In the genomic region with DNA sequence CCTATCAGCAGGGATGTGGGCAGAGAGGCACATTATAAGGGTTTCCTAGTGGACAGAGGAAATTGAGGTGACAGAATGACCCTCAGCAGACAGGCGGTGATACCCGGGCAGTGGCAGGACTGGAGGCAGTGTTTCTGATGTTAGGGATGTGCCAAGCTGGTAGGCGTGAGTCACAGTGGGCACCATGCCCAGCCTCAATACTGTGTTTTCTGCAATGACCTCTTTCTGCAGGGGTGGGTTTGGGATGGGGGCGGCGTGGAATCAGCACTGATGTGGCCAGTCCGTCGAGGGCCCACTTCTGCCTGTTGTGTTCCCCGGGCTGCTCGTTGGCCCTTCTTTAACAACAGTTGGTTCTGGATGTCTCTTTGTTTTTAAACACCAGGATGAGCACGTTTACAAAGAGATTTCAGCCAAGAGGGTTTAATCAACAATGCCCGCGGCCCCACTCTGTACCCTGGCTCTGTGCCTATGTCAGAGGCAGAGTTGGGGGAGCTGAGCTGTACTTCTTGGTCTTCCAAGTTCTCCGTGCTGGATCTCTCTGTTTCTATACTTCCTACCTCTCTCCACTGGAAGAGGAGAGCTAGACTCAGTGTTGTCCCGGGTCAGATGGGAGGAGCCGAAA, we compare ENCODE assay signal across 9 mouse cellular contexts. TPM values are rescaled to one million over a fixed set of nuclear protein-coding genes. Genes with fewer than 3 reads are reported as not detected.
DNase-seq lines count a peak whose midpoint lies in the region; ATAC-seq and TF ChIP-seq lines count a peak whose summit lies in the region.
"Had no signal": no experiment of that assay in that cellular context is flagged by ENCODE, and none has a peak within 500 bp of the region (broad histone marks: within the 10 kb centered on the region; RNA-seq: fewer than 3 reads in every experiment).

No protein-coding gene starts in this region.

- 22% methylated on average over 15 of the region's 15 CpGs for WGBS in liver, embryonic 13.5 days (ENCODE audit: insufficient replicate concordance)
- WGBS in neural tube, embryonic 14.5 days, result 56% methylated on average over 15 of the region's 15 CpGs

- DNase-seq in gastrocnemius, postnatal 14 days, result peak; percentile 50
- no peak for DNase-seq in gastrocnemius, postnatal 36 days
- peak; percentile 83 for DNase-seq in 416B (ENCODE audit: low read depth)
- DNase-seq in heart, postnatal 10 days, result peak; percentile 53 to 69
- no peak for DNase-seq in liver, embryonic 13.5 days

- peak overlapping the region; percentile 95 for H3K4me2 ChIP-seq in liver, embryonic 13.5 days
- peak overlapping the region; percentile 47; the same call in 1 of the 2 replicates for H3K4me2 ChIP-seq in neural tube, embryonic 14.5 days (ENCODE audit: low read depth, low read length)

- no peaks in the 10 kb centered on the region for H3K9me3 ChIP-seq in liver, embryonic 13.5 days (replicated peaks)
- H3K9me3 ChIP-seq in neural tube, embryonic 14.5 days (ENCODE audit: control insufficient read depth, low read length), result no peaks in the 10 kb centered on the region

- H3K36me3 ChIP-seq in liver, embryonic 13.5 days, result peaks cover 32% of the 10 kb centered on the region
- no peaks in the 10 kb centered on the region for H3K36me3 ChIP-seq in neural tube, embryonic 14.5 days (ENCODE audit: control insufficient read depth, insufficient read depth, low read length)

- H3K9ac ChIP-seq in liver, embryonic 13.5 days, result peak overlapping the region; percentile 100
- no peak overlapping the region for H3K9ac ChIP-seq in neural tube, embryonic 14.5 days (replicated peaks; ENCODE audit: low read depth, low read length)

- intact Hi-C loops in gastrocnemius, postnatal 14 days (cut with DNase I; ENCODE audit: low total_unique reads), result no loop called here
- intact Hi-C loops in gastrocnemius, postnatal 36 days (cut with DNase I), result no loop called here
- intact Hi-C loops in heart, postnatal 10 days (cut with DNase I), result loop anchor here (5.0 kb wide), 1 partner anchor 34 kb away; no protein-coding TSS in a partner anchor

- H3K4me3 ChIP-seq in cortical plate, adult 2 months (ENCODE audit: insufficient read depth, low read length), result peak overlapping the region; percentile 10; the same call in 1 of the 2 replicates
- H3K4me3 ChIP-seq in liver, embryonic 13.5 days (replicated peaks), result peak overlapping the region; percentile 100
- H3K4me3 ChIP-seq in neural tube, embryonic 14.5 days (ENCODE audit: low read depth, low read length), result no peak overlapping the region

- H3K4me1 ChIP-seq in cortical plate, adult 2 months (ENCODE audit: control insufficient read depth, insufficient read depth, low read length), result peaks cover 4% of the 10 kb centered on the region
- peaks cover 99% of the 10 kb centered on the region for H3K4me1 ChIP-seq in liver, embryonic 13.5 days (replicated peaks)
- H3K4me1 ChIP-seq in neural tube, embryonic 14.5 days (ENCODE audit: control insufficient read depth, insufficient read depth, low read length), result peaks cover 14% of the 10 kb centered on the region

- no peak for ATAC-seq in liver, embryonic 13.5 days (ENCODE audit: low read depth)
- ATAC-seq in neural tube, embryonic 14.5 days (ENCODE audit: low read depth), result no peak
- no peak for ATAC-seq in monocyte, adult 5-6 weeks (replicated peaks; ENCODE audit: insufficient number of reproducible peaks, low FRiP score, low TSS enrichment, poor library complexity, severe bottlenecking)

- H3K27me3 ChIP-seq in liver, embryonic 13.5 days, result no peaks in the 10 kb centered on the region
- peaks cover 11% of the 10 kb centered on the region for H3K27me3 ChIP-seq in neural tube, embryonic 14.5 days (ENCODE audit: control insufficient read depth, insufficient read depth, low read length)

- H3K27ac ChIP-seq in cortical plate, adult 2 months (ENCODE audit: insufficient read depth, low read length), result peak overlapping the region; percentile 38; the same call in 1 of the 2 replicates
- peak overlapping the region; percentile 100 for H3K27ac ChIP-seq in liver, embryonic 13.5 days
- H3K27ac ChIP-seq in neural tube, embryonic 14.5 days (ENCODE audit: low read depth, low read length), result no peak overlapping the region

- no peak for TF ChIP-seq POLR2A in cortical plate, adult 2 months (IDR thresholded peaks at IDR 0.05; ENCODE audit: extremely low read depth, insufficient read depth, low read length)

- no peak for TF ChIP-seq CTCF in cortical plate, adult 2 months (IDR thresholded peaks at IDR 0.05; ENCODE audit: extremely low read depth, insufficient read depth, low read length)

RNA-seq across cellular contexts. Expression of gene Arhgap23, which starts 25.8 kb away (rescaled TPM):
- 10 to 100 TPM; 10.5 to 12.2 TPM for total RNA-seq in gastrocnemius, postnatal 14 days (2021)
- total RNA-seq in gastrocnemius, postnatal 36 days (2021), result 1 to 10 TPM; 5.4 to 6.6 TPM
- 70.2 and 71.5 TPM in 2 replicates for polyA plus RNA-seq in cortical plate, adult 2 months (2012; rRNA removed)
- total RNA-seq in heart, postnatal 10 days (2021), result 10 to 100 TPM; 34.4 to 34.7 TPM
- polyA plus RNA-seq in liver, embryonic 13.5 days (2015; fragmentation: Nextera tagmentation; extraction: Ambion mirVana), result 6.2 and 6.8 TPM in 2 replicates
- polyA plus RNA-seq in neural tube, embryonic 14.5 days (2014; fragmentation: Nextera tagmentation; extraction: Ambion mirVana), result 9.2 and 9.6 TPM in 2 replicates
- 4.7 to 5.8 TPM (median 5.0 TPM) in 3 replicates for total RNA-seq in monocyte, adult 5-6 weeks (2017)

RNA-seq across cellular contexts. Expression of gene 4933428G20Rik, which starts 59.0 kb away (rescaled TPM):
- not detected for total RNA-seq in gastrocnemius, postnatal 14 days (2021)
- total RNA-seq in gastrocnemius, postnatal 36 days (2021), result not detected
- polyA plus RNA-seq in cortical plate, adult 2 months (2012; rRNA removed), result 0.06 TPM in 1 of 2 replicates, not detected in the other
- not detected for total RNA-seq in heart, postnatal 10 days (2021)
- polyA plus RNA-seq in liver, embryonic 13.5 days (2015; fragmentation: Nextera tagmentation; extraction: Ambion mirVana), result 0.75 and 0.81 TPM in 2 replicates
- 0.26 and 0.33 TPM in 2 replicates for polyA plus RNA-seq in neural tube, embryonic 14.5 days (2014; fragmentation: Nextera tagmentation; extraction: Ambion mirVana)
- not detected in 3 replicates for total RNA-seq in monocyte, adult 5-6 weeks (2017)
- total RNA-seq: heart, postnatal 36 days had no signal

Comparison
In these comparisons a context has a peak if more than half of its experiments do, and no peak if none do; other contexts are left out.
1. DNase-seq: peak in gastrocnemius, postnatal 14 days (single experiment), 416B (single experiment) and heart, postnatal 10 days (2 of 2); none in gastrocnemius, postnatal 36 days (0 of 2) and liver, embryonic 13.5 days (single experiment).